Mouse (Mus musculus): Measurements from ENCODE around the gene Olfr1450. TPM values are rescaled to one million over a fixed set of nuclear protein-coding genes. Genes with fewer than 3 reads are reported as not detected.

Gene Olfr1450
- total RNA-seq (2023) = not detected

GRCm38 (mm10) chr19:12949958-12950357 is at the start of gene Olfr1450:
Olfr1450 (plus strand) TSS chr19:12950258.

DNA sequence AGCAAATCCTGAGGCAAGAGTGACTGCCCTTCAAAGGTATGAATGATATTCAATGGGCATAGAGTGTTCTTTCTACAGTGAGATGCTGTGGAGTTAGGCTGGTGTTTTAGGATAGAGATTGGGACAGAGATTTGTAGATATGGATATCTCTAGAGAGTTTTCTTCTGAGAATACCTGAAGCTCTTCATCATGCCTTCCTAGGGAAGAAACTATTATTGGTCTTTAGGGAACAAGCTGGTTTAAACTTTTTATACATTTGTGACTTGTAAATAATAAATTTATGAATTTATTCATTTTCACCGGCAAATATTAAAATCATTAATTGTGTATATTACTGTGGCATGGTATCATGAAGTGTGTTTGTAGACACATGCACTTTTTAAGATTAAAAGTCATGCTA is 46.4 kb upstream of the Olfr1450 start, which contains the start of gene Olfr1447:
Olfr1447 (minus strand) TSS at position 101 of the 400 bp plus-strand sequence.

DNA sequence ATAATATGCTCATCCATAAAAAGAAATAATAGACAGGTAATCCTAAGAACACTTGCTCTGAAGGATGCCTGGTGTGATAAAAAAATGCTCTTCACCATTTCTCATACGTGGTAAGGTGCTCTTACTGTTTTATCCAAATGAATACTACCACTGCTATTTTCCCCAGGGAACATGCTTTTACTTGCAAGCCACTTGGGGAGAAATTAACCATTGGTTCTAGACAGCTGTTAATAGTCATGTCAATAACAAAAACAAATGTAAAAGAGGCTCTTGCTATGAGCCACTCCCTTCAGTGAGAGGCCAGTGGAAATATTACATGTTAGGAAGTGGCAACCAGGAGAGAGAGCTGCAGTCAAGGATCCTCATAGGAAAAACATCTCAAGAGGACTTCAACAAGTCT is 25.7 kb upstream of the Olfr1450 start, which contains the start of gene Olfr1448:
Olfr1448 (minus strand) TSS at position 101 of the 400 bp plus-strand sequence.

GRCm38 (mm10) chr19:12930540-12930939 is 19.5 kb upstream of the Olfr1450 start, which contains the start of gene Olfr1449:
Olfr1449 (plus strand) TSS chr19:12930840.

DNA sequence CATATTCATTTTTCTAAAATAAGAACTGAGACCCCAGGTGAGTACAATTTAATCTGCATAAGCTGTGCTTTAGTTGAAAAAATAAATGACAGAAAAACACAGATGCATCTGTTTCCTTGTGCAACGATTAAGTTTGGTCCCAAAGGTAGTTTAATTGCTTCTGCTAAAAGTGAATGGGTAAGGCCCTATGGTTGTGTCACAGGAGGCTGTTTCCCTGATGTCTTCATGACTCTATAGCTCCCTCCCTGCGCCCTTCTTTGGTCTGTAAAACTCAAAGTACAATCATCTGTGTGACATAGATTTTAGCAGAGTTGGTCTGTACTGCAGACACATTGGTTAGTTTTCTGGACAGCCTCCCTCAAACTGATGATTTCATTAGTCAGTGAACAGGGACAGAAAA is 44.7 kb downstream of the Olfr1450 start, which contains the start of gene Olfr1451:
Olfr1451 (plus strand) TSS at position 301 of the 400 bp plus-strand sequence.

Other genes with a start within 250 kb of the Olfr1450 start
- gene Cntf, start 184.6 kb upstream of the Olfr1450 start, total RNA-seq (2023) = 4.3 TPM
- gene Zfp91, start 154.1 kb upstream of the Olfr1450 start, total RNA-seq (2023) = 67.2 TPM
- 47.4 TPM for gene Lpxn, start 154.1 kb upstream of the Olfr1450 start, total RNA-seq (2023)
- 1.5 TPM for gene Gm5244, start 103.6 kb upstream of the Olfr1450 start, total RNA-seq (2023)
- gene Olfr1444, start 93.0 kb upstream of the Olfr1450 start, total RNA-seq (2023) = 0.31 TPM
- not detected for gene Olfr1445, start 66.4 kb upstream of the Olfr1450 start, total RNA-seq (2023)
- not detected for gene Olfr1446, start 56.7 kb upstream of the Olfr1450 start, total RNA-seq (2023)
- gene Olfr1447, start 46.5 kb upstream of the Olfr1450 start, total RNA-seq (2023) = not detected
- gene Olfr1448, start 25.8 kb upstream of the Olfr1450 start, total RNA-seq (2023) = not detected
- gene Olfr1449, start 19.4 kb upstream of the Olfr1450 start, total RNA-seq (2023) = not detected
- gene Olfr1451, start 44.8 kb downstream of the Olfr1450 start, total RNA-seq (2023) = not detected
- gene Olfr1453, start 78.1 kb downstream of the Olfr1450 start, total RNA-seq (2023) = not detected
- gene Olfr1454, start 110.4 kb downstream of the Olfr1450 start, total RNA-seq (2023) = not detected
- not detected for gene Olfr1457, start 147.6 kb downstream of the Olfr1450 start, total RNA-seq (2023)
- gene Olfr1458, start 156.5 kb downstream of the Olfr1450 start, total RNA-seq (2023) = not detected
- gene Olfr1459, start 199.3 kb downstream of the Olfr1450 start, total RNA-seq (2023) = not detected
- gene Olfr1461, start 212.7 kb downstream of the Olfr1450 start, total RNA-seq (2023) = not detected
- gene Olfr1462, start 235.5 kb downstream of the Olfr1450 start, total RNA-seq (2023) = not detected